ENCODE assay signal across 24 mouse cellular contexts in genomic region chr4:127758961-127759360, GRCm38 (mm10).
"Had no signal": no experiment of that assay in that cellular context is flagged by ENCODE, and none has a peak within 500 bp of the region (broad histone marks: within the 10 kb centered on the region; RNA-seq: fewer than 3 reads in every experiment).

No protein-coding gene starts in this region.

- H3K27me3 ChIP-seq: heart, embryonic 12.5 days; hindbrain, embryonic 12.5 days; intestine, embryonic 15.5 days; limb, embryonic 12.5 days had no signal

- H3K36me3 ChIP-seq: heart, embryonic 10.5 days; heart, embryonic 12.5 days; hindbrain, embryonic 10.5 days; hindbrain, embryonic 12.5 days; intestine, embryonic 15.5 days; limb, embryonic 10.5 days; limb, embryonic 12.5 days had no signal

- ATAC-seq: hindbrain, embryonic 16.5 days; inflammation-experienced regulatory T-cells, adult 6 months; intestine, embryonic 15.5 days; intestine, postnatal 0 days had no signal

- H3K4me3 ChIP-seq: gastrocnemius, adult 2 months; heart, embryonic 10.5 days; heart, embryonic 12.5 days; hindbrain, embryonic 10.5 days; hindbrain, embryonic 12.5 days; intestine, embryonic 15.5 days; layer of hippocampus, adult 2 months; left cerebral cortex, adult 2 months; limb, embryonic 10.5 days; limb, embryonic 12.5 days had no signal

- H3K4me2 ChIP-seq: heart, embryonic 12.5 days; hindbrain, embryonic 12.5 days; hindbrain, embryonic 14.5 days; intestine, embryonic 15.5 days; limb, embryonic 12.5 days had no signal

- H3K4me1 ChIP-seq: heart, embryonic 10.5 days; heart, embryonic 12.5 days; hindbrain, embryonic 10.5 days; hindbrain, embryonic 12.5 days; intestine, embryonic 15.5 days; limb, embryonic 10.5 days; limb, embryonic 12.5 days had no signal

- H3K9ac ChIP-seq: heart, embryonic 12.5 days; hindbrain, embryonic 12.5 days; hindbrain, embryonic 14.5 days; intestine, embryonic 15.5 days; limb, embryonic 12.5 days had no signal

- H3K27ac ChIP-seq: gastrocnemius, adult 2 months; heart, embryonic 10.5 days; hindbrain, embryonic 10.5 days; hindbrain, embryonic 12.5 days; hindbrain, embryonic 14.5 days; intestine, embryonic 15.5 days; layer of hippocampus, adult 2 months; left cerebral cortex, adult 2 months; limb, embryonic 10.5 days; limb, embryonic 12.5 days had no signal

- DNase-seq: gastrocnemius, adult 2 months; gastrocnemius, postnatal 10 days; gastrocnemius, postnatal 25 days; heart, adult 18-20 months; heart, postnatal 10 days; heart, postnatal 4 days; kidney, adult 18-20 months; kidney, adult 8-10 months; kidney, postnatal 10 days; kidney, postnatal 25 days; kidney, postnatal 4 days had no signal

- H3K9me3 ChIP-seq: heart, embryonic 10.5 days; hindbrain, embryonic 10.5 days; hindbrain, embryonic 12.5 days; intestine, embryonic 15.5 days; limb, embryonic 10.5 days; limb, embryonic 12.5 days had no signal
